Mouse (Mus musculus) cerebellum, adult 2 months (tissue): ENCODE results near the gene Svs1. TPM values are rescaled to one million over a fixed set of nuclear protein-coding genes. Genes with fewer than 3 reads are reported as not detected.

Experiments used
- DNase-seq, 2 experiments: peaks; one replicate each; pipeline ENCODE4 v3.0.0; 2021
- H3K27ac ChIP-seq: fragments of 200-500 bp; 2 replicates; pipeline ENCODE4 v1.5.1; 2012; ENCODE audit warnings: low read length, control low read depth, inconsistent platforms; ENCODE audit not compliant: insufficient read depth
- H3K27me3 ChIP-seq: fragments of 200-500 bp; 2 replicates; pipeline ENCODE4 v1.6.1; 2012; ENCODE audit warnings: inconsistent platforms, mild to moderate bottlenecking, low read length, moderate library complexity; ENCODE audit not compliant: control insufficient read depth, insufficient read depth
- H3K4me1 ChIP-seq: fragments of 200-500 bp; 2 replicates; pipeline ENCODE4 v1.6.1; 2011; ENCODE audit warnings: low read length; ENCODE audit not compliant: control insufficient read depth, insufficient read depth
- H3K4me3 ChIP-seq: fragments of 200-500 bp; replicated peaks from 2 replicates; pipeline ENCODE3; 2011; ENCODE audit warnings: mild to moderate bottlenecking, low read depth, low read length, control low read depth; ENCODE audit not compliant: insufficient read depth
- CTCF ChIP-seq: fragments of 200-500 bp; IDR thresholded peaks from 2 replicates; pipeline ENCODE4 v1.5.1; 2011; ENCODE audit warnings: low read depth, mild to moderate bottlenecking, control low read depth, low read length, moderate library complexity, borderline replicate concordance; ENCODE audit not compliant: insufficient read depth
- POLR2A ChIP-seq: fragments of 200-500 bp; IDR thresholded peaks from 2 replicates; pipeline ENCODE4 v1.6.1; 2011; ENCODE audit warnings: low read length, control low read depth, borderline replicate concordance; ENCODE audit not compliant: insufficient read depth
- WGBS: fragments of 180-500 bp; shearing (Covaris S2); methylation state at CpG from one replicate; pipeline ENCODE4 v1.1.7; 2018; 5-methylcytosine and 5-hydroxymethylcytosine counted together
- polyA plus RNA-seq: library from polyadenylated mRNA; depleted of rRNA; stranded (reverse); fragments of >200 nt; gene quantifications from 2 replicates; pipeline ENCODE4 v1.2.3, GENCODE M21; 2012

Svs1 gene
- polyA plus RNA-seq, 1 experiment = not detected

DNA sequence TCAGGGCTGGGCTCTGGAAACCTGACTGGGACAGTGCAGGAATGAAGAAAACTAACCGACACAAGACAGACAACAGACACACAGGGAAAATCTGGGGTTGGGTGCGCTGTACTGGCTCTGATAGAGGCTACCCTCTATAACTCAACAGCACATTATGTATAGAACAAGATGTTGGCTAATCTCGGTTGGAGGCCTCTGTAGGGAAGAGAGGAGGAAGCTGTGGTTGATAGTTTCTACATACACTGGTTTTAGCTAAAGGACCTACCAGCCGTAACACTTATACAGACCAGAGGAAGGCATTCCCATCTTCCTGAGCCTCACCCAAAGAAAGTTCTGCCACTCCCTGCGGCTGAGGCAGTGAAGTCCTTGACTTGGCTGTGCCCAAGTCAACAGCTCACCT lies 39.8 kb downstream of the Svs1 start:
- DNase-seq = no peak
- TF ChIP-seq CTCF (no peak), POLR2A (no peak)
- Histone ChIP-seq H3K27ac (no peak overlapping the region), H3K27me3 (no peaks in the 10 kb centered on the region), H3K4me3 (no peak overlapping the region), H3K4me1 (no peaks in the 10 kb centered on the region)
- 93% methylated on average over 5 of the region's 5 CpGs for WGBS

DNA sequence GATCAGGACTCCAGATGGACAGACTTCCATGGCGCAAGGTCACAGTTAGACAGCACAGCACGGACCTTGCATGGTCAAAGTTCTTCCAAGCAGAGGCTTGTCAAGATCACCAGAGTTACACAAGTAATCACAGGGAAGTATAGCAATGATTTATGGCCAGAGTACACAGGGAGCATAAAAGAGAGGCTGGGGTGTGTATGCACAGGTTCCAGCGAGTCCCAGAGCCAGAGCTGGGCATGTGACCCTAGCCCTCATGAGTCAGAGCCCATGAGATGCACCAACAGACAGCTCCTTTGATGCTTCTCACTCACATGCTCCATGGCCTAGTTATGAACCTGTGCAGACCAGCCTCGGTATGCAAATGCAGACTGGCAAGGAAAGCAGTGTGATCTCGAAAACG lies 41.4 kb downstream of the Svs1 start:
- TF ChIP-seq CTCF (no peak), POLR2A (no peak)

DNA sequence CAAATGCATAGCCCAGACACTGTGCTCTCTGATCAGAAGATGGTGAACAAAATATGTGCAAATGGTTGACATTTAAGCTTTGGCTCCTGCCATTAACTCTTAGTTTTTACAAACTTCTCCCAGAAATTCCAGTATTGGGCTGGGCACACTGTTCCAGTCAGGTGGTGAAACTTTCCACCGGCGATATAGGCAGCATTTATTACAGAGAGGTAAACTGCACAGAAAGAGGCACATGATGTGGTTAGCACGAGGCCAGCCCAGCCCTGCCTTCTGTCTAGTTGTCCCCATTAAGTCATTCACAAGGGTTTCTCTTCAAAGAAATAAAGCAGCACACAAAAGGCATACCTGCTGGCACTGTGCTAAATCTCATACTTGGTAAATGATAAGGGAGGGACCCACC lies 42.0 kb downstream of the Svs1 start:
- 92% methylated on average over 3 of the region's 3 CpGs for WGBS

More for the DNA sequence above, 41.4 kb downstream of the Svs1 start:
- Histone ChIP-seq H3K27ac (no peak overlapping the region), H3K4me1 (no peaks in the 10 kb centered on the region), H3K4me3 (no peak overlapping the region), H3K27me3 (no peaks in the 10 kb centered on the region)
- DNase-seq = no peak
- 89% methylated on average over 6 of the region's 6 CpGs for WGBS

DNA sequence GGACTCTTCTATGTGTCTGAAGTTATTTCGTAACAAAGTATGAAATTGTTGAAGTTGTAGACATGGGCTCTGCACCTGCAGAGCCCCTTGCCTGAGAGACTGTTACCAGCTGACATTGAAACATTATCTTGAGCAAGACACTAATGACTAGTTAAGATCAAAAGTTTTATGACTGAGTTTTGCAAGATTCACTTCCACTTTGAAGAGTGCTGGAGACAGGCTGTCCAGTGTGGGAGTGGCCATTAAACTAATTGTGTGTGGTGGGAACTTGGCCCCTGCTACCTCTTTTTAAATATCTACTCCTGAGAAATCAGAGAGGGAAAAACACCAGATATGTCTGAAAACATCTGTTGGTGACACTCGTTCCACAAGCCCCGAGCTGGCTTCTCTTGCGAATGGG lies 44.6 kb downstream of the Svs1 start:
- Histone ChIP-seq H3K27me3 (no peaks in the 10 kb centered on the region), H3K4me1 (no peaks in the 10 kb centered on the region), H3K4me3 (no peak overlapping the region), H3K27ac (no peak overlapping the region)
- 82% methylated on average over 4 of the region's 4 CpGs for WGBS
- no peak for TF ChIP-seq POLR2A
- TF ChIP-seq CTCF = no peak
- DNase-seq = no peak

More for the DNA sequence above, 42.0 kb downstream of the Svs1 start:
- DNase-seq = no peak
- Histone ChIP-seq H3K27me3 (no peaks in the 10 kb centered on the region), H3K4me3 (no peak overlapping the region), H3K4me1 (no peaks in the 10 kb centered on the region), H3K27ac (no peak overlapping the region)
- TF ChIP-seq POLR2A = no peak
- no peak for TF ChIP-seq CTCF

DNA sequence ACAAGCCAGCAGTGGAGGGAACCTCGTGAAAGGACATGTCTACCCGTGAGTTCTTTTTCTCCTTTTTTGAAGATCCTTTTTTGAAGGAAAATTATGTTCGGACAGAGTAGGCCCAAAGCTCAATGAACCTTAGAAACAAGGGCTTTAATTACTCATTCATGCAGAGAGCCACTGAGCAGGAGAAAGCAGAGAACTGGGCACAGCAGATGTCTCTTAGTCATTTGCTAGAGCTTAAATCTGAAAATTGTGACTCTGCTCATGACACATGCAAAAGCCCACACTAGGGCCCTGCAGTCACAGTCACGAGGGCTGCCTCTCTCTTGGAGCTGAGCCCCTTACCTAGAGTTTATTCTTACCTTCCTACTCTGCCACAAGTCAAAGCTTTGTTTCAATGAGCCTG lies 46.1 kb downstream of the Svs1 start:
- Histone ChIP-seq H3K27me3 (no peaks in the 10 kb centered on the region; the same call in 1 of the 2 replicates), H3K27ac (no peak overlapping the region), H3K4me3 (no peak overlapping the region), H3K4me1 (no peaks in the 10 kb centered on the region)
- no peak for DNase-seq
- TF ChIP-seq POLR2A = no peak
- no peak for TF ChIP-seq CTCF
- WGBS = 62% methylated on average over 4 of the region's 4 CpGs

DNA sequence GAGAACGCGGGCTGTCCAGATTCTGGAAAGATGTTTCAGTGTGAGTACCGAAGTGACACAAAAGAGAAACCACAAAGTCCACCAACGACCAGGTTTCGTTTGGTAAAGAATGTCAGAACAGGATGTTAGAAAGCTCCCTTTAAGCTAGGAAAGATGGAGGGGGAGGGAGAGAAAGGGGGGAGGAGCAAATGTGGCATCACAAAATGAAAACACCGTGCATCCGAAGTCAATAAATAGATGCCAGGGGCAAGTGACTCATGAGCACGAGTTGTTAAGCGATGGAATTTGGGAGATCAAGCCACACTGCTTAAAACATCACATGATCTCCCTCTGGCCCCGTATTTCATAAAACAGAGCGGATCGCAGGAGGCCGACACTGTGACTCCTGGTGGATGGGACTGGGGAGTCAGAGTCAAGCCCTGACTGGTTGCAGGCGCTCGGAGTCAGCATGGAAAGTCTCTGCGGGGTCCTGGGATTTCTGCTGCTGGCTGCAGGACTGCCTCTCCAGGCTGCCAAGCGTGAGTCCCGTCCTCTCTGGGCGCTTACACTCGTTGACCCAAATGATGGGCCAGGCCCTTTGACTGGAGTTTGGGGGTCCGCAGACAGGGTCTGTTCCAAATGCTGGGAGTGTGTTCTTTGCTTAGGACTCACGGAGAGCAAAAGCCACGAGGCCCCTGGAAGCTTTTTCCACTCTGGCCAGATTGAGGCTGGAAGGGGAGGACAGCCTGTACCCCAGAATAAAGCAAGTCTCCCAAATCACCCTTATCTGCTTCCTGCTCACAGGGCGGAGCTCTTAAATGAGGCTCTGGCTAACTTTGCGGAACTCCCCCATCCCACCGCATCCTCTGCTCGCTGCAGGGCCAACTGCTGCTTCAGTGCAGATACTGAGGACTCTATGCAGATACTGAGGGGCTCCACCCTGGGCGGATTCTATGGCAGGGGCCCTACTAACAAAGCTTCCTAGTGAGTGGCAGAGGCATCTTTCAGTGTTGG lies 49.9 kb downstream of the Svs1 start, which contains the start of gene Gpnmb:
Gpnmb (plus strand) TSS at position 272 of the 993 bp plus-strand sequence.
- no peak for TF ChIP-seq POLR2A
- Histone ChIP-seq H3K27me3 (no peaks in the 10 kb centered on the region; the same call in 1 of the 2 replicates), H3K27ac (no peak within 1 kb of the TSS), H3K4me1 (no peaks in the 10 kb centered on the region), H3K4me3 (no peak within 1 kb of the TSS)
- no peak for DNase-seq
- 44% methylated on average over 28 of the region's 28 CpGs for WGBS

DNA sequence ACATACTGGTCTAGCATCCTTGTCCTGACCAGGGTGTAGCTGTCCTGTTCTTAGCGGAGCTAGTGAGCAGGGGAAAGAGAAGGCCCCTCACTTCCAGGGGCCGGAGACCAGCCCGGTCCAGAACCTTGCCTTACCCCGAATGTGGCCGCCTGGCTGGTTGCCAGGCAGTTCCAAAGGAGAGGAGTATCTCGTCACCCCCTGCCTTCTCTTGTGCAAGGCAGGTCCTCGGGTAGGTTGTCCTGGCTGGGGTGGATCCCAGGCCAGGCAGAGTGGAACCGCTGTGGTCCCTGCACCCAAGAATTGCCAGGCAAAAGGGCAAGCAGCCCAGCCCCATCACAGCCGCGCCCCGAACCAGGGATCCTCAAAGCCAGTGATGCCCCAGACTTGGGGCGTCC lies 50.6 kb downstream of the Svs1 start:
- no peak for DNase-seq
- 65% methylated on average over 12 of the region's 12 CpGs for WGBS
- Histone ChIP-seq H3K27ac (no peak overlapping the region), H3K4me3 (no peak overlapping the region), H3K27me3 (no peaks in the 10 kb centered on the region; the same call in 1 of the 2 replicates), H3K4me1 (no peaks in the 10 kb centered on the region)
- no peak for TF ChIP-seq POLR2A
- no peak for TF ChIP-seq CTCF
